Mouse (Mus musculus) CD4-positive naive resting alpha-beta T cell, adult 57 days (primary cell): ENCODE results near the gene Pik3cg. TPM values are rescaled to one million over a fixed set of nuclear protein-coding genes. Genes with fewer than 3 reads are reported as not detected.

Experiments used
- total RNA-seq: library from RNA; stranded (reverse); gene quantifications from one replicate; pipeline ENCODE4 v1.2.4, GENCODE M21; 2023

Gene Pik3cg
- total RNA-seq: 37.7 TPM

GRCm38 (mm10) chr12:32207948-32208891 is at the start of gene Pik3cg:
Gene Pik3cg, minus strand, starts transcription at chr12:32208659.

Other genes starting within 250 kb of the Pik3cg start
- gene Prkar2b, start 147.4 kb downstream of the Pik3cg start, total RNA-seq: 2.6 TPM
- gene Ccdc71l, start 170.0 kb upstream of the Pik3cg start, total RNA-seq: 14.2 TPM